Mouse (Mus musculus): ENCODE measurements around the gene Oxld1. TPM values are rescaled to one million over a fixed set of nuclear protein-coding genes. Genes with fewer than 3 reads are reported as not detected.
"Not testable (repeated sequence)": the region's sequence is repeated elsewhere in the genome, so short reads cannot be mapped to it uniquely, and the experiment has no call there.

Oxld1 gene
- total RNA-seq, 2 experiments from 2014 or later: 21.2 to 24.1 TPM

DNA sequence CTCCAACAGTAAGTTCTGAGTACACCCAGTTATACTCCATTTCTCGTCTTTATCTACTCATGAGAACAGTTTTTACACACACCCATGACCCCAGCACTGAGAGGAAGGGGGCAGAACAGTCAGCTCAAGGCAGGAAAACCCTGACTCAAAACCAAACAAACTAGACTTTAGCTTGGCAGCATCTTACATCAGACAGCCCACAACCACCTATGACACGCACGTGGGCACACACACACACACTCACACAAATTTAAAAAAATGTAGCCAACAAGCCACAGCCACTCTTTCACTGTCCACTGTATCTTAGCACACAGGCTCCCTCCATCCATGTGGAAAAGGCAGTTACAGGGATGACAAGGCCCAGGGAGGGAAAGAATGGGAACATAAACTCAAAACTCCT, 31.1 kb downstream of the Oxld1 start:
- no peak for DNase-seq

DNA sequence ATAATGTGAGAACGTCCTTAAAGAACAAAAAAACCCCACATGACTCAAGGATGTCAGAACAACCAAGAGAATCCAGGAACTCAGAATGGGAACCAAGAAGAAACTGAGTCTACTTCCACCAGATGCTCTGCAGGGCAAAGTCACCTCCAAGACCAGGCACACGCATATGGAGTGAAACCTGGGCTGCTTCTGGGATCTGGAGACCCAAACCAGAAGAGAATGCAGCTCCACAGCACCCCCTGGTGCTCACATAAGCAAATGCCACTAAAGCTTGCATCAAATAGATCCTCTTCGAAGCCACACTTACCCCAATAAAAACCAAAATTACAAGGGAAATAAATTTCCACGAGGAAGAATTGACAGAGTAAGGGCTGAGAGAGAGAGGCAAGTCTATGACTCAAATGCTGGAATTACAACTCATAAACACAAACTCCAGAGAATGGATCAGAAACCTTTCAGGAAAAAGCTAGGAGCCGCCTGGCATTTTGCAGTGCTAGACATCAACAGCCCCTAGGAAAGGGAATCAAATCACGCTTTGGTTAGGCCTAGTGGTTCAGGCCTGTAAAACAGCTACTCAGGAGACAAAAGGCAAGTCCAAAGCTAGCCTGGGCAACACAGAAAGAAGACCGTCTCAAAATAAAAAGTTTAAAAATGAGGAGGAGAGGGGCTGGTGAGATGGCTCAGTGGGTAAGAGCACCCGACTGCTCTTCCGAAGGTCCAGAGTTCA, 34.1 kb downstream of the Oxld1 start:
- peak; percentile 64 for DNase-seq

DNA sequence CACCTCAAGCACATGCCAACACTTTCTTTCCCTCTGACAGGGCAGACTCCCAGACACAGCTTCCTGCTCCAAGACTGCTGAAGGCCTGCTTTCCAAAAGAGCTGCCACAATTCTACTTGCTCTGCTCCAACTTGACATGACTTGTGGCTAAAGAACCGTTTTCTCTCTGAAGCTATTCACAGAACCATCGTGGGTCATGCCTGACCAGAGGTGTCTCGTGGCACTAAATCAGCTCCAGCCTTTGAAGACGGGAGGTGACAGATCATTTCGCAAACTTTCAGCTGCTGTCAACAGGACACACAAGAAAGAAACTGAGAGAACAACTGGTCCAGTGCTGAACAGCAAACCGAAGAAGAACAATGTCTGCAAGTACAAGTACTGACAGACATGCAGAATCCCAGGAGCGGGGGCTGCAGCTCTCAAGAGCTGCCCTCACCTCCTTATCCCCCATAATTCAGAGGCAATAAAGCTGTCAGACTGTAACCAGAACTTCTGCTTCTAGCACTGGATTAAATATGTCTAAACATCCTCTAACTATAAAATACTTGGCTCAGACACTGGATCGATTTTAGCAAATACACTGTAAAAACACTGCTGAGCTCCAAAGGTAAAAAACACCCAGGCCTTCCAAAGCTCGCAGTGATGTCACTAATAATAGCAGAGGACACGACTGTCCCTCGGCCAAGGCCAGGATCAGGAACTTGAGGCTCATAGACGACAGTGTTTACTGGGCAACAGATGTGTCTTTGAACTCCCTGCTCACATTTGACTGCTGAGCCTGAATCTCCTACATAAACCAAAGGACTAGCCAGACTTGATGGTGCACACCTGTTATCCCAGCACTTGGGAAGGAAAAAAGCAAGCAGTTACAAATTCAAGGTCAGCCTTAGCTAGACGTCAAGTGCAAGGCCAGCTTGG, 35.0 kb downstream of the Oxld1 start:
- no peak for DNase-seq

DNA sequence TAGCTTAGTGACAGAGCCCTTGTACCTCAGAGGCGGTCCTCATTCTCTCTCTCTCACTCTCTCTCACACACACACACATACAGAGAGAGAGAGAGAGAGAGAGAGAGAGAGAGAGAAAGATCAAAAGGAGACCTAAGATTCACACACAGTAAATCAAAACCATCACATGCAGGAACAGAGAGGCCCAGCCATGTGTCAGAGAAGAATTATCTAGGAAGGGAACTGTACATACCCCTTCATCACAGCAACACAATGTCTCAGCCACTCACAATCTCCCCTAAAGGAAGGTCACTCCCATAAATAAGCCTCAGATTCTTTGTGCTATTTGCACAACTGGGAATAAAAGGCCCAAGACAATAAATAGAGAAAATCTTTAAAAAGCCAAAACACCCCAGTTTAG, 39.3 kb downstream of the Oxld1 start:
- no peak for DNase-seq

DNA sequence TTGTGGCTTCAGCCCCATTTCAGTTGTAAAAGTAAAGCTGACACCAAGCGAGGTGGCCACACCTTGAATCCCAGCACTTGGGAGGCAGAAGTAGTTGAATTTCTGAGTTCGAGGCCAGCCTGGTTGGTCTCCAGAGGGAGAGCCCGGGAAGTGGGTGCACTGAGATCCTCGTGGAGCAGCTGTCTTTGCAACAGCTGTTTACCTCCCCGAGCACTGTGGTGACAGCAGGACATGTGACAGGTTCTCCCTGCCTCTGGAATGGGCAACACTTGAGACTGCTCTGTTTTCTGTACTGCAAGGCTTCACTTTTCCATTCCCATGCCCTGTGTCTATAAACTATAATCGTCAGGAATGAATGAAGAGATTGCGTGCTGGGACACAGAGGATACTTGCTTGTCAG, 40.0 kb downstream of the Oxld1 start:
- no peak for DNase-seq

DNA sequence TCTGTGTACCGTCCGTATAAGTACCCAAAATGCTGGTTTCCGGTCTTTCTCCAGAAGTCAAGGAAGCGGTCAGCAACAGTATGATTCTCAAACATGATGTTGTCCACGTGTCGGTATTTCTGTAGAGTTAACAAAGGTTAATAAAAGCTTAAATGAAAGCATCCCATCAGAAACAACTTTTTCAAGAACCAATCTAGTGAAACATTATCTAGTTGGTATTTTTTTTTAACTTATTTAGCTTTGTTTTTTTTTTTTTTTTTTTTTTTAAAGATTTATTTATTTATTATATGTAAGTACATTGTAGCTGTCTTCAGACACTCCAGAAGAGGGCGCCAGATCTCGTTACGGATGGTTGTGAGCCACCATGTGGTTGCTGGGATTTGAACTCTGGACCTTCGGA, 44.2 kb downstream of the Oxld1 start:
- not testable (repeated sequence) for DNase-seq

Other genes with a start within 250 kb of the Oxld1 start
- 10 to 100 TPM in 1 of 2 experiments, 1 to 10 TPM in 1; 6.4 to 10.5 TPM for gene Bahcc1, start 225.1 kb downstream of the Oxld1 start, total RNA-seq (2021)
- 100 to 1,000 TPM; 439 to 618 TPM for gene Actg1, start 109.5 kb downstream of the Oxld1 start, total RNA-seq (2021)
- gene Fscn2, start 96.5 kb downstream of the Oxld1 start, total RNA-seq (2021): under 1 TPM; 0.50 to 0.61 TPM
- gene Faap100, start 79.3 kb downstream of the Oxld1 start, total RNA-seq (2021): 10 to 100 TPM; 14.6 to 15.3 TPM
- gene Nploc4, start 20.4 kb downstream of the Oxld1 start, total RNA-seq (2021): 10 to 100 TPM; 60.6 to 66.6 TPM
- not detected for gene Tspan10, start 15.4 kb downstream of the Oxld1 start, total RNA-seq (2021)
- under 1 TPM; 0.23 to 0.41 TPM for gene Pde6g, start 4.6 kb downstream of the Oxld1 start, total RNA-seq (2021)
- gene Ccdc137, start within 50 bp of the Oxld1 start, total RNA-seq (2021): 1 to 10 TPM; 5.5 to 6.8 TPM
- 10 to 100 TPM; 16.1 to 17.5 TPM for gene Arl16, start 9.5 kb upstream of the Oxld1 start, total RNA-seq (2021)
- gene Mrpl12, start 26.5 kb upstream of the Oxld1 start, total RNA-seq (2021): 100 to 1,000 TPM; 121 to 147 TPM
- 10 to 100 TPM in 1 of 2 experiments, 1 to 10 TPM in 1; 9.7 to 11.1 TPM for gene Slc25a10, start 33.8 kb upstream of the Oxld1 start, total RNA-seq (2021)
- gene Gcgr, start 72.6 kb upstream of the Oxld1 start, total RNA-seq (2021): under 1 TPM; 0.09 to 0.75 TPM
- gene Mcrip1, start 91.7 kb upstream of the Oxld1 start, total RNA-seq (2021): 10 to 100 TPM; 51.3 to 52.7 TPM
- gene Ppp1r27, start 93.1 kb upstream of the Oxld1 start, total RNA-seq (2021): 100 to 1,000 TPM; 156 to 183 TPM
- gene P4hb, start 115.2 kb upstream of the Oxld1 start, total RNA-seq (2021): 100 to 1,000 TPM; 349 to 414 TPM
- 100 to 1,000 TPM; 163 to 197 TPM for gene Arhgdia, start 123.6 kb upstream of the Oxld1 start, total RNA-seq (2021)
- 10 to 100 TPM; 72.1 to 77.3 TPM for gene Alyref, start 140.3 kb upstream of the Oxld1 start, total RNA-seq (2021)
- gene Anapc11, start 140.4 kb upstream of the Oxld1 start, total RNA-seq (2021): 10 to 100 TPM; 60.1 to 67.6 TPM
- not detected for gene Npb, start 150.4 kb upstream of the Oxld1 start, total RNA-seq (2021)
- 10 to 100 TPM; 29.7 to 30.9 TPM for gene Pcyt2, start 159.9 kb upstream of the Oxld1 start, total RNA-seq (2021)
- 1 to 10 TPM; 6.5 to 9.2 TPM for gene Sirt7, start 167.2 kb upstream of the Oxld1 start, total RNA-seq (2021)
- gene Mafg, start 175.5 kb upstream of the Oxld1 start, total RNA-seq (2021): 10 to 100 TPM; 27.6 to 39.6 TPM
- 10 to 100 TPM; 15.1 to 18.1 TPM for gene Pycr1, start 185.7 kb upstream of the Oxld1 start, total RNA-seq (2021)
- gene Myadml2, start 190.1 kb upstream of the Oxld1 start, total RNA-seq (2021): 10 to 100 TPM; 89.2 to 92.0 TPM
- 1 to 10 TPM in 1 of 2 experiments, not detected in 1; 1.2 TPM for gene Notum, start 203.1 kb upstream of the Oxld1 start, total RNA-seq (2021)
- gene Aspscr1, start 214.9 kb upstream of the Oxld1 start, total RNA-seq (2021): 10 to 100 TPM; 34.8 to 39.8 TPM

Measured in gastrocnemius, postnatal 10 days (tissue).